Mouse (Mus musculus) T-cell, adult 66 days (primary cell): Measurements from ENCODE around the gene Figla. TPM values are rescaled to one million over a fixed set of nuclear protein-coding genes. Genes with fewer than 3 reads are reported as not detected.

Source experiments
- total RNA-seq, 2 experiments: library from RNA; stranded (reverse); gene quantifications; 3 replicates in 1 of 2; 4 replicates in 1 of 2; pipeline ENCODE4 v1.2.4; 2023

Figla gene
- not detected for total RNA-seq

DNA sequence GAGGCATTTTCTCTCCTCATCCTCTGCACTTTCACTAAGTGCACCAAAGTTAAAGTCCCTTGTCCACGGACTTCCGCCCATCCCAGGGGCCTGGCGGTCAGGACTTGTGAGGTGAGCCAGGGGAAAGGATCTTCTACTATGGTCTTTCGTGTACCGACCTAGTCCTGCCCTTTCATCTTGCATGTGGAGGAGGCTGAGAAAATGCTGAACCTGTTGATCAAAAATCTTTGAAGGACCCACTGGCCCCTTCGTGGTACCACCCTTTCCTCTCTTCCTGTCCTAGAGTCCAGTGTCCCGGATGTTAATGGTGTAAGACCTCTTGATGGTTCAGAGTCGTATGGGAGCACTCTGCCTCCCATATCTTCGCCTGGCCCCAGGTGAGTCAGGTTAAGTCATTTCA, at the start of gene Figla:
Figla (plus strand) TSS at position 301 of the 400 bp plus-strand sequence.

DNA sequence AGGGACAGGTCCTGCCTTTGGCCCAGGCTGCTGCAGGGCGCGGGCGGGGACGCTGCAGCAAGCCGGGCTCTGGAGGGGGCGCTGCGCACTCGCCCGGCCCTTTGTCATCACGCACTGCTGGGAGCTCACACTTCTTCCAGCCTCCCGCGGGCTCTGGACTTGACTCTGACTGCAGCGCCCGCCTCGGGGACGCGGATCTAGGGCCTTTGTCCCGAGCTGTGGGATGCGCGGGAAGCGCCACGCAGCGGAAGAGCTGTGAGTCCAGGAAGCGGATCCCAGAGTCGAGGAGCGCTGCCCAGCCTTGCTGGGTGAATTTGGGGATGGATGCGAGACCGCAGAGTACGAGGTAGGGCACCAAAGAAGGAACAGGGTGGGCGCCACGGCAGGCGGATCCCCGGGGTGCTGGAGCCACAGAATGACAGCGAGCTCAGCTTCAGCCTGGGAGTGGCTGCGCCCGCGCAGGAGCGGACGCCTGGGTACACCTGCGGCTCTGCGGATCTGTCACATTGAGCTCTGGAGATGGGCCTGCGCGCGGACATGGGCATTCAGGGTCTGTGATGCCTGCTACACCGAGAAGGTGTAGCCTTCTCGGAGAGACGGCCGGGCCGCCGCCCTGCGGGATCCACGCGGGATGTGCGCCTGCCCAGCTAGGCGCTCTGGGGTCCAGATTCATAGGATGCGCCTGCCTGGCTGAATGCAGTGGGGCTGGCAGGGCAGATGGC, 12.8 kb downstream of the Figla start, which contains the start of gene Add2:
Add2 (plus strand) TSS at position 81 of the 722 bp plus-strand sequence.

Other genes starting within 250 kb of the Figla start
- not detected for gene Nat8f6, start 195.2 kb upstream of the Figla start, total RNA-seq
- gene Nat8f5, start 195.2 kb upstream of the Figla start, total RNA-seq, result not detected
- gene Nat8, start 184.1 kb upstream of the Figla start, total RNA-seq, result not detected
- under 1 TPM; 0.73 to 0.74 TPM for gene Nat8f2, start 147.0 kb upstream of the Figla start, total RNA-seq
- gene Nat8f4, start 111.3 kb upstream of the Figla start, total RNA-seq, result 1 to 10 TPM; 3.1 to 4.0 TPM
- 10 to 100 TPM; 24.6 to 27.0 TPM for gene Tprkb, start 104.3 kb upstream of the Figla start, total RNA-seq
- 1 to 10 TPM; 1.7 to 3.6 TPM for gene Nat8f1, start 100.5 kb upstream of the Figla start, total RNA-seq
- 100 to 1,000 TPM; 252 to 260 TPM for gene Dusp11, start 54.5 kb upstream of the Figla start, total RNA-seq
- gene Add2, start 12.5 kb downstream of the Figla start, total RNA-seq, result 1 to 10 TPM in 1 of 2 experiments, under 1 TPM in 1; 0.98 to 2.0 TPM
- gene Tgfa, start 179.1 kb downstream of the Figla start, total RNA-seq, result not detected